Mouse (Mus musculus) lung, adult 2 months (tissue): ENCODE measurements around the gene Stpg2.

Source experiments
- CTCF ChIP-seq: fragments of 200-500 bp; IDR thresholded peaks from 2 replicates; pipeline ENCODE4 v1.5.1; 2011; ENCODE audit warnings: mild to moderate bottlenecking, low read length, control low read depth; ENCODE audit not compliant: insufficient read depth
- POLR2A ChIP-seq: fragments of 200-500 bp; IDR thresholded peaks from 2 replicates; pipeline ENCODE4 v1.6.1; 2011; ENCODE audit warnings: low read depth, mild to moderate bottlenecking, control low read depth, low read length, borderline replicate concordance; ENCODE audit errors: extremely low read depth

DNA sequence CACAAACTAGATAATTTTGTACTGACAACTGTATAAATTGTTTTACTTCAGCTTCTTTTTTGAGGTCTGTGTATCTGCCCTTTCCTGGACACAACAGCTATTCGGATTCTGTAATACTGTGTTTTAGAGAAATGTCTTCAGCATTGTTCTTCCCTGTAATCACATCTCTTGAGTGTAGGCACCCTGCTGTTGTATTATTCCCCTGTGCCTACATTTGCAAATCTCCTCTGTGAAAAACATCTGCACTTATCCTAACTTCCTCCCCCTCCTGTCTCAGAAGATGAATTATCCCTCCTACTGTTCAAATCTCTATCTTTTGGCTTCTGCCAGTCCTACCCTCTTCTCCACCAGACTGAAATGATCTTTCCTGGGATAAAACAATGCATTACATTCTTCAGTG is 28.6 kb upstream of the Stpg2 start:
- no peak for TF ChIP-seq CTCF
- TF ChIP-seq POLR2A, result no peak
